Mouse (Mus musculus) heart, postnatal 0 days (tissue): ENCODE measurements around the gene Arpp21.

ENCODE experiments used
- CTCF ChIP-seq: IDR thresholded peaks from 2 replicates; pipeline ENCODE4 v1.5.1; 2016; ENCODE audit warnings: antibody characterized with exemption, control low read depth, low read depth
- EP300 ChIP-seq: IDR thresholded peaks from 2 replicates; pipeline ENCODE4 v1.6.1; 2016; ENCODE audit warnings: antibody characterized with exemption, low read depth

- no peak for TF ChIP-seq CTCF
- TF ChIP-seq EP300 = no peak
Observed at GRCm38 (mm10) chr9:112153972-112154371, 81.8 kb downstream of the Arpp21 start.
